Mouse (Mus musculus) brain, embryonic 14.5 days (tissue): ENCODE measurements around the gene Gjb5. TPM values are rescaled to one million over a fixed set of nuclear protein-coding genes. Genes with fewer than 3 reads are reported as not detected.

Source experiments
- DNase-seq: peaks from one replicate; pipeline ENCODE4 v3.0.0-alpha.2; 2011; ENCODE audit warnings: low read depth
- CTCF ChIP-seq: fragments of 200-500 bp; IDR thresholded peaks from 2 replicates; pipeline ENCODE4 v1.5.1; 2012; ENCODE audit warnings: inconsistent platforms, mild to moderate bottlenecking, moderate library complexity, borderline replicate concordance; ENCODE audit not compliant: insufficient read depth, insufficient read length; ENCODE audit errors: extremely low read depth
- POLR2A ChIP-seq: fragments of 200-500 bp; IDR thresholded peaks from 2 replicates; pipeline ENCODE4 v1.6.1; 2012; ENCODE audit warnings: mild to moderate bottlenecking, inconsistent platforms, borderline replicate concordance; ENCODE audit not compliant: poor library complexity, insufficient read depth, insufficient read length, severe bottlenecking; ENCODE audit errors: extremely low read depth
- polyA plus RNA-seq: library from polyadenylated mRNA; depleted of rRNA; stranded (reverse); fragments of >200 nt; gene quantifications from 2 replicates; pipeline ENCODE4 v1.2.3, GENCODE M21; 2012; rRNA removed

The Gjb5 gene
- 0.06 and 0.18 TPM in 2 replicates for polyA plus RNA-seq

DNA sequence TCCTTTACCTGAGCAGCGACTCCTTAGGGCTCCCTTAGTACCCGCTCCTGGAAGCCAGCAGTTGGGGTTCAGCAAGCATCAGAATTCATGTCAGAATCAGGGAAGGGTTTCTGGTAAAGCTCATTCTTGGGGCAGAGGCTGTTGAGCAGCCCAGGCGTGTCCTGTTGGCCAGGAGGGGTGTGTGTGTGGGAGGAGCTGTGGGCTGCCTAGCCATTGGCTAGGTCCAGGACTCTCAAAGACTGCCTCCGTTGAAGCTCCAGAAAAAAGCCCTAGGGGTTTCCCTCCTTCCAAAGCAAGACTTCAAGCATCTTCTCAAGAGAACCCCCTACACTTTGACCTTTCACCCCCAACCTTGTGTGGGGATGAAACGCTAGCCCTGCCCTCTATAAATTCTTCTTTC, at the start of gene Gjb5:
Gene Gjb5, minus strand, starts transcription at position 164 of the 400 bp plus-strand sequence.
- TF ChIP-seq POLR2A: no peak
- DNase-seq: no peak

DNA sequence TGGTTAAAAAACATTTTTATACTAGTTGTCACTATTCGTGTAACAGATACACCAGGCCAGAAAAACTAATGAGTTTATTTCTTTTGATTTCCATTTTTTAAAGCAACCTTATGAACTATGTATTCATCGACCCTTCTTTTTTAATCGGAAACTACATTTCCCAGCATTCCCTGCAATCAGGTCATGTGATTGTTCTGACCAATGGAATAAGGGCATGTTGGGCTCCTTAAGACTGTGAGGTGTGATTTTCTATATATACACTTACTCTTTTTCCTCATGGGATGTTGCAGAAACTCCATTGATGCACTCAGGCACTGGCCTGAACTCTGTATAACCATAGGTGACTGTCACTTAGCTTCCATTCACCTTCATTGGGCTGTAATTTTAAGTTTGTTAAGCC, 44.6 kb upstream of the Gjb5 start:
- no peak for TF ChIP-seq POLR2A
- no peak for TF ChIP-seq CTCF
- DNase-seq: peak; percentile 75

DNA sequence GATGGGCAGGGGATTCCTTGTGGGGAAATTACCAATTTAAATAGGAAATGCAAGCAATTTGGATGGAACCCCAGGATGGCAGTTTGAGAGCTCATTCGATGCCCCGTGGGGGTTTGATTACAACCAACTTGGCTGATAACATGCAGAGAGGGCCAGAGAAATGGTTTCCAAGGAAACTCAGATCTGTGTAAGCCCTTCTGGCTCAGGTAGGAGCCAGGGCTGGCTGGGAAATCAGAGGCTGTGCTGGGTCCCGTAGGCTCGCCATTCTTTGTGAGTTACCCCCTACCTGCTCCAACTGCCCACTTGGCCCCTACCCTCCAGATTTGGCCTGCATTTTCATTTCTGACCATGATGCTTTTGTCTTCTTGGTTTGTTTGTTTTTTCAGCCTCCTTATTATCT, 44.2 kb upstream of the Gjb5 start:
- peak; percentile 73 for DNase-seq
- TF ChIP-seq CTCF (no peak), POLR2A (no peak)

DNA sequence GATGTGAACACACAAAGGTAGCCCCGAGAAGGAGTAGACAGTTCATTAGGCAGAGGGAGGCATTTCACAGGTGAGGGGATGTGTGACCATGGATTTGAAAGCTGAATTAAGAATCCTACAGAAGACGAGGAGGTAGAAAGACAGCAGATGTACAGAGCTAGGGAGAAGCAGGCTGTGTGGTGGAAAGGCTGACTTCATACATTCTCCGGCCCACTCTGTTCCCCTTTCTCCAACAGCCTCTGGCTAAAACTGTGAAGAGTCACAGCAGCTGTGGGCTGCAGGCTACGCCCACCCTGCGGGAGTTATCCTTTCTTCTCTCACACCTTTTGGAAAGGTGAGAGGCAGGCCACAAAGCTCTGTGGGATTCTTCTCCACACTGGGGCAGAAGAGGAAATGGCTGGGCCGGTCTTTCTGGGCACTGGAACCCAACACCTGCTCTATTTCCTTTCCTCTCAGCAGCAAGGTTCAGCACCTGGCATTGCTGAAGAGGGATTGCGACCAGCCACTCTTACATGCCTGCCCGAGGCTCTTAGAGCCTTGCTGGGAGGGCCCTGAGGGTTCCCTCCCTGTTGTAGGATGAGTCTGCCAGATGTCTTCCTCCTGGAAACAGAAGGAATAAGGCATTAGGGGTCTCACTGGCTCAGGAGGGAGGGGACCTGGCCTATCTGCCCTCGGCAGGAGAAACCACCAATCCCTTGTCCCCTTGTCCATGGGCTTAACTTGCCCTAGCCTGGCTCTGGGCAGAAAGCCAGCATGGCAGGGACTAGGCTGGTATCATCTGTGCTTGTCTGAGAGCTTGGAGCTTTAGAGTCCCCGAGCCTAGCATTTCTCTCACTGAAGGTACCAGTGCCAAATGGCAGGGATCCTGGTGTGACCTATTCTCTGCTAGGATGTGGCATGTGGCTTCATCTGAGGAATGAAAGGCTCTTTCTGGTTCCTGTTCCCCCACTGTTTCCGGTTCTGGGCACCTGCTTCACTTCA, 42.5 kb upstream of the Gjb5 start:
- TF ChIP-seq POLR2A: no peak
- TF ChIP-seq CTCF: no peak
- DNase-seq: peak; percentile 59

DNA sequence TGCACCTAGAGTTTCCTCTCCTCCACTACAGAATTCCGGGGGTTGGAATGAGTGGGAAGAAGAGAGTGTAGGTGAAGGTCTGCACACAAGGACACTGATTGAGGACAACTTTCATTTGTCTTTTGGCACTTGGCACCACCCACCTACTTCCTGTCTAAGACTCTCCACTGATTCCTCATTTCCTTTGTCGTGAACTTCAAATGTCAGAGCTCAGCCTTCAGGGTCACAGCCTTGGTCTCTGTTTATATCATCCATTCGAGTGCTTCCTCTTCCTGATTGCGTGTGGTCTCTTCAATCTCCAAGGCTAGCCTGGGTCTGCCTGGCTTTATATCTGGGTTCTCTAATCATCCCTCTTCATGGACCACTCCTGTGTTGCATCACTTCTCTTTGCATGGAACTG, 37.6 kb upstream of the Gjb5 start:
- TF ChIP-seq POLR2A (no peak), CTCF (no peak)
- no peak for DNase-seq

DNA sequence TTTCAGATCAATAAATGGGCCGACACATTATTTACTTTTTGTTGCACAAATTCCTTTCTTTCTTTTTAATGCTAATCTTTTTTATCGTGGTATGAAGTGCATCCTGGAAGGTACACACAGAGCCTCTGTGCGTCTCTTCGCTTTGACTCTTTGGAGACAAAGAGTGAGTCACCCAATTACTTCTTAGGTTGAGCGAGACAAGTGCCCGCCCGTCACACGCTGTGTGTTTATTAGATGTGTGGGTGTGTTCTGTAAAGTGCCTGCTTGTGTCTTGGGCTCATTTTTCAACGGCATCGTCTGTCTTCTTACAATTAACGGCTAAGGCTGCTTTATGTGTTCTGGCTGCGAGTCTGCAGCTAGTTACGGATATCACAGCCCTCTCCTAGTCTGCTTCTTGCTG, 31.7 kb upstream of the Gjb5 start:
- TF ChIP-seq CTCF: no peak
- TF ChIP-seq POLR2A: no peak
- DNase-seq: peak; percentile 71

DNA sequence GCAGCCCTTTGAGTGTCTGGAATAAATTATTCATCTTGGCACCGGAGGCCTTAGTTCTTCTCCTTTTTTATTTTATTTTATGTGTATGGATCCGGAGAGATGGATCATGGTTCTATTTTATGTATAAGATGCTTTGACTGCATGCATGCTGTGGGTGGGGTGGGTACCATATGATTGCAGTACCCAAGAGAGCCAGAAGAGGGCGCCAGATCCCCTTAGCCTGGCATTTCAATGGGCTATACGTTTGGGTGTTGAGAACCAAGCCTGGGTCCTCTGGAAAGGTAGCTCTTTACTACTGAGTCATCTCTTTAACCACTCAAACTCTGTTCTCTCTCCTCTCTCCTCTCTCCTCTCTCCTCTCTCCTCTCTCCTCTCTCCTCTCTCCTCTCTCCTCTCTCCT, 19.4 kb upstream of the Gjb5 start:
- DNase-seq: no peak
- TF ChIP-seq CTCF (peak; percentile 61; the same call in 1 of the 2 replicates), POLR2A (no peak)

DNA sequence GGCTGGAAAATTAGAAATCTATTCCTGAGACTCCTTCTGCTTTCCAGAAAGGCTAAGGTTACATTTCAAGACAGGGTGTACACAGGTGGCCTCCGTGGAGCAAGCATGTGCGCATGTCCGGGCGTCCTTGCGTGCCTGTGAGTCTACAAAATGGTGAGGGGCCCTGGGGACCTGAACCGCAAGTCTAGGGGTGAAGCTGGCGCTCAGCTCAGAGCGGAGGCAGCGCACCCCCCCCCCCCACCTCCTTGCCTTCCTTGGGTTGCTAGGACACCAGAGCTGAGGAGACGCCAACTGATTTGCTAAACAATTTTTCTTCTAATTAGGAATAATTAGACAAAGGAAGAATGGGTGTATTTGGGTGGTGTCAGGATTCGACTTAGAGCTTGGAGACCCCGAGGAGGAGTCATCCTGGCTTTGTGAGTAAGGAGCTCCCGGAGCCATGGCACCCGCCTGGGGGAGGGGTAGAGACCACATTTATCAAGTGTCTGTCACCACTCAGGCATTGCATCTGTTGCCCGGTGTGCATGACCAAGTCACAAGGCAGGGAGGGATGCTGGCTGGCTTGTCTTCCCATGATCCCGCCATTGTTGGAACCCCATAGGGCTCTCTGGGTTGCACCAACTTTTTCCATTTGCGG, 17.7 kb upstream of the Gjb5 start:
- no peak for TF ChIP-seq CTCF
- no peak for TF ChIP-seq POLR2A

DNA sequence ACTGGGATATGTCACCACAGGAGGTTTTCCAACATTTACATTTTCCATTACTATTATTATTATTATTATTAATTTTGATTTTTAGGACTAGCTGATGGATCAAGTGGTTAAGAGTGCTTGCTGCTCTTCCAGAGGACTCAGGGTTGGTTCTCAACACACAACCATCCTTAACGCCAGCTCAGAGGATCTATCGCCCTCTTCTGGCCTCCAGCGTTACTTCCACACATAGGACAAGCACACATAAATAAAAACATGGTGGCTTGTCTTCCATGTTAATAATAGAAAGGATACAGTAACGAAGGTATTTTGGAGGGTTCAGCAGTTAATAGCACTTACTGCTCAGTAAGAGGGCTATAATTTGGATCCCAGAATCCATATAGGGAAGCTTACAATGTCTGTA, 16.7 kb upstream of the Gjb5 start:
- DNase-seq: no peak
- TF ChIP-seq POLR2A: no peak
- TF ChIP-seq CTCF: no peak

More for the DNA sequence above, 17.7 kb upstream of the Gjb5 start:
- peak; percentile 66 for DNase-seq

DNA sequence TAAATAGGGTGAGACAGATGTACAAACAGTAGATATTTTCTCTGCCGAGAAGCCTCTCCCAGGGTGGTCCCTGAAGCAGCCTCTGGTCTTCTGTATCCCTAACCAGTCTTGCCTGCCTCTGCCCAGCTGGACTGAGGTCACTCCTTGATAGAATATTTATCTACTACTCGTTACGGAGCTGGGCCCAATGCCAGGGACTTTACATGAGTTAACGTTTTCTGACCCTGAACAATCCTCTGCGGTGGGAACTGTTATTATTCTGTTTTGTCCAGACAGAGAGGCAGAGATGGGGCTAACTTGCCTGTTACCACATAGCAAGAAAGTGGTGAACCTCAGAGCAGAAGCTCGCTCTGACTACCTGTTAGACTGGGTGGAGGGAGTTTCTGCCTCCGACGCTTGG, 15.5 kb upstream of the Gjb5 start:
- TF ChIP-seq POLR2A: no peak
- TF ChIP-seq CTCF: no peak
- no peak for DNase-seq

DNA sequence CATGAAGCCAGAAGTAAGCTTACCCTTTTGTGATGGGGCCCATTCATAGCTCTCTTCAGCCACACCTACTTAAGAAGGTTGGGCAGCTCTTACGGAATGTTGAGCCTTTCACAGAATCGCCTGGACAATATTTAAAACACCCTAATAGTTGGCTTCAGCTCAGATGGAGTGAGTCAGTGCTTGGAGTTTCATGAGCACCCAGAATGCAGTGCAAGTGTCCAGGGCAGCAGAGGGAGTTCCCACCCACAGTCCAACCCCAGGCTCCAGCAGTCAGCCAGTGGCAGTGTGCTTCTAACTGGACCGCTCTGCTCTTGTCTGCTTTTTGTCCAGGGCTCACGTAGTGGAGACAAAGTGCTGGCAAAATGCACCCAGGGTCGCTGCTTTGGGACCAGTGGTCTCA, 13.6 kb upstream of the Gjb5 start:
- TF ChIP-seq POLR2A (no peak), CTCF (no peak)
- no peak for DNase-seq
